Mouse (Mus musculus) C2C12 (cell line): ENCODE data around the gene Kcnh6. TPM values are rescaled to one million over a fixed set of nuclear protein-coding genes. Genes with fewer than 3 reads are reported as not detected.
"Not testable (repeated sequence)": the region's sequence is repeated elsewhere in the genome, so short reads cannot be mapped to it uniquely, and the experiment has no call there.

Experiments
- H3K27me3 ChIP-seq: one replicate; pipeline ENCODE4 v1.6.1; 2011; ENCODE audit not compliant: control insufficient read depth, insufficient read depth, insufficient read length
- H3K36me3 ChIP-seq: one replicate; pipeline ENCODE4 v1.6.1; 2011; ENCODE audit not compliant: control insufficient read depth, insufficient read depth
- H3K4me3 ChIP-seq: one replicate; pipeline ENCODE4 v1.5.1; 2011; ENCODE audit warnings: mild to moderate bottlenecking, control low read depth; ENCODE audit not compliant: poor library complexity, insufficient read depth, severe bottlenecking
- H3K79me2 ChIP-seq: one replicate; pipeline ENCODE4 v1.6.1; 2011; ENCODE audit not compliant: control insufficient read depth, insufficient read depth
- H3K79me3 ChIP-seq: one replicate; pipeline ENCODE4 v1.6.1; 2011; ENCODE audit warnings: low read depth, control low read depth
- H3ac ChIP-seq: one replicate; pipeline ENCODE3; 2011; ENCODE audit warnings: low read depth; ENCODE audit not compliant: control insufficient read depth, insufficient read length
- CEBPB ChIP-seq: IDR thresholded peaks from one replicate; pipeline ENCODE4 v1.6.1; 2011; ENCODE audit warnings: low read depth, mild to moderate bottlenecking, control low read depth, moderate library complexity
- CTCF ChIP-seq: IDR thresholded peaks from one replicate; pipeline ENCODE4 v1.5.1; 2011; ENCODE audit not compliant: control insufficient read depth, insufficient read depth, insufficient read length
- FOSL1 ChIP-seq: IDR thresholded peaks from one replicate; pipeline ENCODE4 v1.8.0; 2011; ENCODE audit warnings: mild to moderate bottlenecking, low read length; ENCODE audit not compliant: poor library complexity, insufficient read depth, severe bottlenecking
- MAX ChIP-seq: IDR thresholded peaks from one replicate; pipeline ENCODE4 v1.6.1; 2011; ENCODE audit warnings: mild to moderate bottlenecking, control low read depth
- MYOD1 ChIP-seq: IDR thresholded peaks from one replicate; pipeline ENCODE4 v1.6.1; 2011; ENCODE audit warnings: low read depth; ENCODE audit not compliant: control insufficient read depth, insufficient read length
- MYOG ChIP-seq: IDR thresholded peaks from one replicate; pipeline ENCODE4 v1.6.1; 2011; ENCODE audit not compliant: control insufficient read depth, insufficient read length; ENCODE audit errors: extremely low read depth
- USF1 ChIP-seq: IDR thresholded peaks from one replicate; pipeline ENCODE4 v1.6.1; 2011; ENCODE audit warnings: low read depth, mild to moderate bottlenecking, control low read depth, moderate library complexity
- polyA plus RNA-seq: library from polyadenylated mRNA; unstranded; fragments of >200 nt; fragmentation: generic; extraction: Trizol; gene quantifications from one replicate; pipeline ENCODE4 v1.2.1, GENCODE M21; 2012; ENCODE audit warnings: missing spikeins

Gene Kcnh6
- polyA plus RNA-seq, 1 experiment = not detected

DNA sequence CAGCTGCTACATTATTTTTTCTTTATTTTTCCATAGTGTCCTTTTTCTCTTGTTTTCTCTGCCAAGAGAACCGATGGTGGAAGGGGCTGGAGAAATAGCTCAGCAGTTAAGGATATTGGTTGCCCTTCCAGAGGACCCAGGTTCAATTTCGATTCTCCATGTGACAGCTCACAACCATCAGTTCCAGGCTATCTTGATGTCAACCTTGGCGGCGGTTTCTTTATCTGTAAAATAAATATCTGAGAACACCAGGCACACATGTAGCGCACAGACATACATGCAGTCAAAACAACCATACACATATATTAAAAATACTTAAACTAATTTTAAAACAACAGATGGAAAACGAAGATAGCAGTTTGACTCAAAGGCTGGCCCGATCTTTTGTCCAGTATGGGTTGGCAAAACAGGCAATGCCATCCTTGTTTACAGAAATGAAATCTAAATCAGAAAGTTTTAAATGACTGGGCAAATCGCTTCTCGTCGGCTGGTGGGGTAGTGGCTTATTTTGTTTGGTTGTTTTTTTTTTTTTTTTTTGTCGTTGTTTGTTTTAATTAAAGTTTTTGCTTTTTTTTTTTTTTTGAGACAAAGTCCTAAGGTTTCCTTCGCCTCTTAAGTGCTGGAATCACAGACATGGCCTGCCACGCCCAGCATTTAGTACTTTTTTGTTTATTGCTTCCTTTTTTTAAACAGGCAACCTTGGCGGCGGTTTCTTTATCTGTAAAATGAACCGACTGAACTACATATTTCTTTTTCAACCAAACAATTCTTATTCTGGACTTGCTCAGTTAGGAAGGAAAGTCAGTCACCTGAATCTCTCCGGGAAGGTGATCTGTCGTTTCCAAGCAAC lies 57.4 kb downstream of the Kcnh6 start:
- H3K79me3 ChIP-seq = peaks cover 8% of the 10 kb centered on the region
- TF ChIP-seq MAX = no peak
- no peak for TF ChIP-seq CEBPB
- TF ChIP-seq CTCF = no peak
- TF ChIP-seq FOSL1 = no peak
- no peak for TF ChIP-seq MYOD1
- TF ChIP-seq USF1 = no peak
- no peak for TF ChIP-seq MYOG
- no peaks in the 10 kb centered on the region for H3K36me3 ChIP-seq
- H3K27me3 ChIP-seq = no peaks in the 10 kb centered on the region
- H3K79me2 ChIP-seq = peaks cover 19% of the 10 kb centered on the region
- H3ac ChIP-seq = no peak overlapping the region
- H3K4me3 ChIP-seq = peak overlapping the region; percentile 97

DNA sequence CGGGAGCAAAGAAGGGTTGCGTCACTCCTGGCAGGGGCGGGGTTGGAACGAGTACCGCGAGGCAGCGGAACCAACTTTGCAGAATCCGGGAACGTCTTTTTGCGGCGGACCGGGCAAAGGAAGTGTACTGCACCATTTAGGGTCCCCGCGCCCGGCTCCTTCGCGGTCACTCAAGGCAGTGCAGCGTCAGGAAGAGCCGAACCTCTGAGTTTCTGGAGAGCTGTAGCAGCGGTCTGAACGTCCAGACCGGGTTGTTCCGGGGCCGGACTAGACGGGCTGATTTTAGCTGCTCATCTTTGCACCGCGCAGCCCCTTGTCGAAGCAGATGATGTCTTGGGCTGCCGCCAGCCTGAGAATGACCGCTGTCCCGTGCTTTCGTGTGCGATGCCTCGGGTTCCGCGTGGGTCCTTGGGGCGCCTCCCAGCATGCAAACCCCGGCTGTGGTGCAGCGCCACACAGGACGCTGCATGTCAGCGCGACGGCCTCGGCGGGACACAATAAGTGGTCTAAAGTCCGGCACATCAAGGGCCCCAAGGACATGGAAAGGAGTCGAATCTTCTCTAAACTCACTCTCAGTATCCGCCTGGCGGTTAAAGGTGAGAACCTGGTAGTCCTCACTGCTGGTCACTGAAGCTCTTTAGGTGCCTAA lies 58.1 kb downstream of the Kcnh6 start, which contains the start of gene Taco1:
Gene Taco1 (plus strand): TSS at position 139 of the 649 bp plus-strand sequence.
- Histone ChIP-seq H3ac (peak within 1 kb of the TSS; percentile 82), H3K27me3 (no peaks in the 10 kb centered on the region), H3K79me3 (peaks cover 8% of the 10 kb centered on the region), H3K36me3 (peaks cover 6% of the 10 kb centered on the region), H3K4me3 (peak within 1 kb of the TSS; percentile 97), H3K79me2 (peaks cover 19% of the 10 kb centered on the region)
- no peak for TF ChIP-seq MYOD1
- TF ChIP-seq CEBPB = peak; percentile 97
- TF ChIP-seq MAX = peak; percentile 93

DNA sequence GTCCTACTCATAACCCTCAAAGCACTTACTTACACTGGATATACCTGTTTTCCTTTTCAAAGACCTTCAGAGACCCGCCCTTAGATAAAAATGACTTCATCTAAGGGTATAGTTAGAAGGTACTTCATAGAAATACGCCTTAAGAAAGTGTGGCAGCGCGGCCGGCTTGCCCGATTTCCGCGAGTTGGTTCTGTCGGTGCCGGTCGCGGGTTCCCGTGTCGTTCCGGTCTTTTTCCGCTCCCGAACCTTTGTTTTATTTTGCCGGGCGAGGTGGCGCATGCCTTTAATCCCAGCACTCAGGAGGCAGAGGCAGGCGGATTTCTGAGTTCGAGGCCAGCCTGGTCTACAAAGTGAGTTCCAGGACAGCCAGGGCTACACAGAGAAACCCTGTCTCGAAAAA lies 58.7 kb downstream of the Kcnh6 start:
- H3K36me3 ChIP-seq, H3K79me3 ChIP-seq, H3K27me3 ChIP-seq: not testable (repeated sequence)
- H3K79me2 ChIP-seq = peaks cover 19% of the 10 kb centered on the region
- peak overlapping the region; percentile 82 for H3ac ChIP-seq
- peak overlapping the region; percentile 97 for H3K4me3 ChIP-seq

DNA sequence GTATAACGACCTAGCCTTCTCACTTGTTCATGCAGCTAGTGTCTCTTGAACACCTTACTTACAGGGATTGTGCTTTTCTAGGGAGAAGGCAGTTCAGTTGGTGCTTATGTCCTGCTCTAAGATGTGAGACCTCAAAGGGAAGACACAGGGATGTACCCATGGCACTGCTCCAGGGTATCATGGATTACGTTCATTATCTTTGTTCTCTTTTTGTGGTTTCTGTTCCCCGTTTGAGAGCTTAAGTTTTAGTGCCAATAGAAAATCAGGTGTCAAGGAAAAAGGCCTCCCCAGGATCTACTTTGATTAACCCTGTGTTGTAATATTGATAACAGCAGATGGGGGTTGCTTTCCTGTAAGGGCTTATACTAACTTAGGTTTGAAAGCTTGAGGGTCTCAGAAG lies 65.8 kb downstream of the Kcnh6 start:
- no peaks in the 10 kb centered on the region for H3K27me3 ChIP-seq
- no peak overlapping the region for H3ac ChIP-seq
- no peak overlapping the region for H3K4me3 ChIP-seq
- H3K79me3 ChIP-seq = no peaks in the 10 kb centered on the region
- H3K79me2 ChIP-seq = no peaks in the 10 kb centered on the region
- TF ChIP-seq CEBPB (no peak), FOSL1 (no peak), MAX (no peak), MYOG (no peak), MYOD1 (no peak), USF1 (no peak), CTCF (no peak)
- peaks cover 32% of the 10 kb centered on the region for H3K36me3 ChIP-seq

DNA sequence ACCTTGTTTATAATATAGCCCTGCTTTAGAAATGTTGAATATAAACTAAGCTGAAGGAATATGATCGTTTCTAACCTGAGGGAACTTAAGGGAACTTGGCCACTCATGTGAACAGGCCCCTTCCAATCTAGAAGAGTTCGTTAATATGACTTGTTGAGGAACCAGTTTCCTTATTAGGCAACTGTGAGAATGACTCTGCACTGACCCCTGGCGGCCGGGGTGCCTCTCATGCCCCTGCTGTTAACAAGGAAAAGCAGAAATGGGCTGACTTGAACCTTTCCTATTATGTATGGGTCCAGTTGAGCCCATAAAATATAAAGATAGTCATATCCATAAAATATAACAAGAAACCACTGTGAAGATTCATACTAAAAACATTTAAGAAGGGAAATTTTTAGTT lies 68.4 kb downstream of the Kcnh6 start:
- Histone ChIP-seq H3K36me3 (peaks cover 25% of the 10 kb centered on the region), H3K79me3 (no peaks in the 10 kb centered on the region), H3K4me3 (no peak overlapping the region), H3ac (no peak overlapping the region), H3K27me3 (no peaks in the 10 kb centered on the region), H3K79me2 (no peaks in the 10 kb centered on the region)
- TF ChIP-seq CTCF = peak; percentile 59
- no peak for TF ChIP-seq MAX

Other genes starting within 250 kb of the Kcnh6 start
- gene Cyb561, start 54.8 kb upstream of the Kcnh6 start, polyA plus RNA-seq = 2.7 TPM
- 1.3 TPM for gene Ace, start 40.2 kb upstream of the Kcnh6 start, polyA plus RNA-seq
- not detected for gene Ace3, start 13.4 kb upstream of the Kcnh6 start, polyA plus RNA-seq
- gene Dcaf7, start 28.7 kb downstream of the Kcnh6 start, polyA plus RNA-seq = 35.2 TPM
- 15.8 TPM for gene Taco1, start 57.9 kb downstream of the Kcnh6 start, polyA plus RNA-seq
- 23.1 TPM for gene Map3k3, start 76.5 kb downstream of the Kcnh6 start, polyA plus RNA-seq
- gene Gm10840, start 152.7 kb downstream of the Kcnh6 start, polyA plus RNA-seq = not detected
- gene Limd2, start 152.7 kb downstream of the Kcnh6 start, polyA plus RNA-seq = 67.7 TPM
- gene Strada, start 194.0 kb downstream of the Kcnh6 start, polyA plus RNA-seq = 21.3 TPM
- gene Ccdc47, start 208.2 kb downstream of the Kcnh6 start, polyA plus RNA-seq = 16.6 TPM
- 19.5 TPM for gene Ddx42, start 208.8 kb downstream of the Kcnh6 start, polyA plus RNA-seq
- 48.7 TPM for gene Ftsj3, start 248.0 kb downstream of the Kcnh6 start, polyA plus RNA-seq
- gene Psmc5, start 248.0 kb downstream of the Kcnh6 start, polyA plus RNA-seq = 289 TPM